Mouse (Mus musculus): ENCODE measurements around the gene Aunip. TPM values are rescaled to one million over a fixed set of nuclear protein-coding genes. Genes with fewer than 3 reads are reported as not detected.
A peak's percentile ranks its signal among the peaks of the same experiment; 100 is the strongest.

The Aunip gene
- under 1 TPM; 0.54 to 0.63 TPM for total RNA-seq (2021)
- long read RNA-seq, experiment 1, partial matches to known transcripts: 0 of 1 reads
- long read RNA-seq, experiment 1, other reads (novel, unspliced or antisense): 1 of 1 reads
- long read RNA-seq, experiment 2: 0 reads

GRCm38 (mm10) chr4:134510845-134511411, at the start of gene Aunip:
Gene Aunip (plus strand): TSS chr4:134510999.
- peak within 1 kb of the TSS; percentile 39 for H3K4me3 ChIP-seq
- no peak; the same call in 1 of the 2 replicates for TF ChIP-seq CTCF (IDR thresholded peaks at IDR 0.05)
- no peak within 1 kb of the TSS for H3K27ac ChIP-seq
- DNase-seq (ENCODE audit: extremely low spot score in 1 of 2, low spot score in 2 of 2): peak; percentile 82
- intact Hi-C loops (cut with DNase I): no loop called here

- DNase-seq (ENCODE audit: extremely low spot score in 1 of 2, low spot score in 2 of 2): no peak
- intact Hi-C loops (cut with DNase I): no loop called here
- no peak overlapping the region for H3K27ac ChIP-seq
- no peak for TF ChIP-seq CTCF (IDR thresholded peaks at IDR 0.05)
- H3K4me3 ChIP-seq: no peak overlapping the region
Measured at GRCm38 (mm10) chr4:134461252-134461651, 49.5 kb upstream of the Aunip start.

GRCm38 (mm10) chr4:134465789-134466188, 45.0 kb upstream of the Aunip start:
- peak overlapping the region; percentile 90 for H3K27ac ChIP-seq
- intact Hi-C loops (cut with DNase I): no loop called here
- TF ChIP-seq CTCF (IDR thresholded peaks at IDR 0.05): no peak
- H3K4me3 ChIP-seq: no peak overlapping the region
- no peak for DNase-seq (ENCODE audit: extremely low spot score in 1 of 2, low spot score in 2 of 2)

DNA sequence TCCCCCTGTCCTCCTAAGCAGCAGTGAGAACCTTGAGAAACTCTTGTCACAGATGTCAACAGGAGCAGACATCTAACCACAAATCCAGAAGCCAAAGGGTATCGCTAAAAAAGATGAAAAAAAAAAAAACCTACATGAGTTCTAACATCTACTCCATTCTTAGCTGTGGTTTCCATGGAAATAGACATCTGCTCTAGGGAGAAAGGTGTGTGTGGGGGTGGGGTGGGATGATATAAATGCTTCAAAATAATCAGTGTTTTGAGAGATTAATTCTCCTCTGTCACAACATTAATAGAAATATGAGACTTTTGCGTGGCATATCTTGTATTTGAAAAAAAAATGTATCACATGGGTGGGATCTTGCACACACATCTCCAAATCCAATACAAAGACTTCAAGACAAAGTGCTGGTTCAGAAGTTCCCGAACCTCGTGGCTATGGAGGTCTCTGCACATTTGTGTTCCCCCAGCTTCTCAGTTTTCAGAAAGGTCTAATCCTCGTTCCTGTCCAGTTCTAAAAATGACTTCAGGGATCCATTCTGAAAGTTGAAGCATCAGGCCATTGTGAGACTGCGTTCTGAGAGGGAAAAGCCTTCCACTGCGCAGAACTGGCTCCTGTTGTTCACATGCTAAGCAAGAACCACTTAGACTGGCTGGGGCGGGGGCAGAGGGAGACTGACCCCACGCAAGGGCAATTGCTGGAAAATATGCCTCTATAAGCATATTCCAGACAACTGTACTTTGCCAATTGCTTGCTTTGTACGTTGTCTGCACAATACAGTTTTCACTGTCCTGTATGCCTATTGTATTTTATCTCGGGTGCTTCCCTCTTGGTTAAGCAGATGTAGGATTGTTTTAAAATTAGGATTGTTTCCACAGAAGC, 44.2 kb upstream of the Aunip start:
- TF ChIP-seq CTCF (IDR thresholded peaks at IDR 0.05): no peak
- no peak overlapping the region for H3K4me3 ChIP-seq
- H3K27ac ChIP-seq: peak overlapping the region; percentile 90
- DNase-seq (ENCODE audit: extremely low spot score in 1 of 2, low spot score in 2 of 2): no peak
- intact Hi-C loops (cut with DNase I): no loop called here

DNA sequence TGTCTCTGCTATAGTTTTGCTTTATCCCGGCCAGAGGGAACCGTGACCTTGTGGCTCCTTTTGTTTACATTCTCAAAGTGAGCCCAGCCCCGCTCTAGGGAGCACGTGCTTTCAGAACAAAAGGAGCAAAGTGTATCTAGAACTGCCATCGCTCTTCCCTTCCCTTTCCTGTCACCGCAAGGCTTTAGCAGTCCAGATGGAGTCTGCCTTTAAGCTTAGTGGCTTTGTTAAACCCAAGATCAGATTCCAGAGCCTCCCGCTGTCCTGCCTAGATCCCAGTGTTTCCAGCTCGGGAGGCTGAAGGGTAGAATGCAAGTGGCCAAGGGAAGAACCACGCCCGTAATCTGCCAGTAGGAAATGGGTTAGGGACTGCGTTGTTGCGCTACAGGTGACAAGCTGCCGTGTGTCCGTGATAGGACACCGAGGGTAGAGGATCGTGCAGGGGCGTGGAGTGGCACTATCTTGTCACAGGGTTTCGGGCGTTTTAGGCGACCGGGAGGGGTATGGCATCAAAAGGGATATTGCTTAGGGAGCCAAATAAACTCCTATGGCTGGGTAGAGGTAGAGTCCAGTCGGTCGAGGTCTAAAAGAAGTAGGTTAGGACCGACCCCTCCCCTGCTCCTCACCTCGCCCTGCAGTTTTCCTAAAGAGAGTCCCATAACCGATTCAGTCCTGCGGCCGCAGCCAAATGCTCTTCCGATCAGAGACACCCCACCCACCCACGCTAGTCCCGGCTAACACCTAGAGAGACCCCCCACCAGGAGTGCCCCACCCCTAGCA, 43.2 kb upstream of the Aunip start:
- DNase-seq (ENCODE audit: extremely low spot score in 1 of 2, low spot score in 2 of 2): no peak
- intact Hi-C loops (cut with DNase I): loop anchor here (1.0 kb wide), 1 partner anchor 71 kb away; the partner anchor contains the start of gene Pafah2
- Histone ChIP-seq H3K27ac (peak overlapping the region; percentile 90), H3K4me3 (peak overlapping the region; percentile 69)
- no peak for TF ChIP-seq CTCF (IDR thresholded peaks at IDR 0.05)

- no peak for TF ChIP-seq CTCF (IDR thresholded peaks at IDR 0.05)
Measured at GRCm38 (mm10) chr4:134468215-134468575, 42.6 kb upstream of the Aunip start, which contains the start of gene Stmn1. Gene Stmn1 (plus strand): TSS chr4:134468320.

DNA sequence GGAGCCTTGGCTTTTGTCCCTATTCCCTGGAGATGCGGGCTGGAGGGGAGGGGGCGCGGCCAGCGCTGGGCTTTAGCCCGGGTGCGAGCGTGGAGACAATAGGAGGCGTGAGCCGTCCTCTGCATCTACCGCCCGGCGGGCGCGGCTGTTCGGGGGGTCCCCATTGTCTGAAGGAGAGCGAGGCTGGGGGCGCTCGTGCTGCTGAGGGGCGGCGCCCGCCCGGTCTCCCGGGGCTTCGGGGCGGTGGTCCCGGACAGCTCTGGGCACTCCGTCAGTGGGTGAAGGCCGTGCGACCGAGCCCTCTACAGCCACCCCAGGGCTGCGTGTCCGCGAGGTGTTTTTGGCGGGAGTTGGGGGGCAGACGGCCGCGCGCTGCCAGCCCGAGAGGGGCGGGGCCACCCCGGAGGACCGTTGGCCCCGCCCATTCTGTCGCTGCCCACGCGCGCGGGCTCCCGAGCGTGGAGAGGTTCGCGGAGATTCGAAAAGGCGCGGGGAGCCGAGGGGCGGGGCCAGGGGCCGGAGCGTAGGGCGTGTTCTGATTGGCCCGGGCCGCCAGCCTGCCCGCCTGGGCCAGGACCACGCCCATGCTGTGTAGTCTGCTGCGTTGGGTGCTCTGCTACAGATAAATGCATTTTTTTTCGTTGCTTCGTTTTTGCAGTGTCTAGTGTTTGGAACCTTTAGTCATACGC, 42.1 kb upstream of the Aunip start:
- TF ChIP-seq CTCF (IDR thresholded peaks at IDR 0.05): no peak
- peak overlapping the region; percentile 69 for H3K4me3 ChIP-seq
- intact Hi-C loops (cut with DNase I): loop anchor here (1.0 kb wide), 2 partner anchors 38 to 72 kb away; partner anchors contain the start of gene Pafah2
- peak overlapping the region; percentile 83 for H3K27ac ChIP-seq
- peak; percentile 93 to 95 for DNase-seq (ENCODE audit: extremely low spot score in 1 of 2, low spot score in 2 of 2)

More at GRCm38 (mm10) chr4:134468215-134468575, 42.6 kb upstream of the Aunip start, which contains the start of gene Stmn1:
- peak; percentile 93 to 96 for DNase-seq (ENCODE audit: extremely low spot score in 1 of 2, low spot score in 2 of 2)
- intact Hi-C loops (cut with DNase I): loop anchor here (1.0 kb wide), 1 partner anchor 72 kb away; the partner anchor contains the start of gene Pafah2
- Histone ChIP-seq H3K27ac (peak within 1 kb of the TSS; percentile 90), H3K4me3 (peak within 1 kb of the TSS; percentile 69)

DNA sequence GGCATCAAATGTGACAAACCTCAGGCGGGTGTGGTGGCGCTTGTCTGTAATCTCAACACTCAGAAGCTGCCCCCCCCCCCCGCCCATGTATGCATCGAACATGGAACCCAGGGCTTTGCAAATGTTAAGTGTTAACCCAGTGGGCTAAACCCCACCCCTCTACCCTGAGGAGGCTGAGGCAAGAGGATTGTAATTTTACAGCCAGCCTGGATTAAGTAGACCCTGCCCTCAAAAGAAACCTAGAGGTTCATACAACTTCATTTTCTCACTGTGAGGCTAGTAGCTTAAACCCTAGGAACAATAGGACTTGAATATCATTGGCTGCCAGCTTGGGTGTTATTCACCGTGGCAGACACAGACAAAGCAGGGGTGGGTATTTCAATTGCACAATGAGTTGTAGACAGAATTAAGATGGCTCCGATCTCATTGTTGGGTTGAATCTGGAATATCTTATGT, 41.4 kb upstream of the Aunip start:
- H3K4me3 ChIP-seq: peak overlapping the region; percentile 69
- H3K27ac ChIP-seq: peak overlapping the region; percentile 76
- no peak for DNase-seq (ENCODE audit: extremely low spot score in 1 of 2, low spot score in 2 of 2)
- intact Hi-C loops (cut with DNase I): loop anchor here (1.0 kb wide), 1 partner anchor 39 kb away; no protein-coding TSS in a partner anchor
- no peak for TF ChIP-seq CTCF (IDR thresholded peaks at IDR 0.05)

DNA sequence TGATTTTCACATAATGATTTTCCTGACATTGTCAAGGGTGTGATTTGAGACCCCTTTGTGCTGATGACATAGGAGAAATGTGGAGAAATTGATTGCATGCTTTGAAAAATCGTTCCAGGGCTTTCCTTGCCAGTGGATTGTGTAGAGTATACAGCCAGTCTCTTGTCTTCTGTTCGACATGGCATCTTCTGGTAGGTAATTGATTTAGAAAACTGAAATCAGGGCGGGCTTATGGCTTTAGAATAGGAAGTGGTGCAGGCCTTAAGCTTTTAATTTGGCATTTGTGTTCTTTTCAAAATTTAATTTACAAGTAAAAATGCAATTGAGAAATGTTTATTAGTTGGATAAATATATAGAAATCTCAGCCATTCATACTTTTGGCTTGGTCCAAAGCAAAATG, 40.8 kb upstream of the Aunip start:
- DNase-seq (ENCODE audit: extremely low spot score in 1 of 2, low spot score in 2 of 2): no peak
- TF ChIP-seq CTCF (IDR thresholded peaks at IDR 0.05): no peak
- H3K4me3 ChIP-seq: peak overlapping the region; percentile 69
- peak overlapping the region; percentile 76 for H3K27ac ChIP-seq
- intact Hi-C loops (cut with DNase I): loop anchor here (1.0 to 10.0 kb wide), 3 partner anchors 40 to 285 kb away; partner anchors contain the start of genes Cep85 and Pdik1l

DNA sequence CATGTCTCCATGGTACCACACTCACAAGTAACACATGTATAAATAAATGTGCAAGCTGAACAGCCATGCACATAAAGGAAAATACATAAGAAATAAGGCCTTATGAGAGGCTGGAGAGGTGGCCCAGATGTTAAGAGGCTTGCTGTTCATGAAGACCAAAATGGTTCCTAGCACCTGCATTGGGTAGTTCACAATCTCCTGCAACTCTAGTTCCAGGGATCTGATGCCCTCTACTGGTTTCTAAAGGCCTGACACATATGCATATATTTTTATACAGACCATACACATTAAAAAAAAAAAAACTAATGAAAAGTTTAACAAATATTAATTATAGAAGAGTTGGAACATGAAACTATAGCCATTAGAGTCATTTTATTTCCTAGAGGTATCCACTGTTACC, 39.3 kb upstream of the Aunip start:
- peak; percentile 49 for TF ChIP-seq CTCF (IDR thresholded peaks at IDR 0.05)
- H3K4me3 ChIP-seq: peak overlapping the region; percentile 69
- peak overlapping the region; percentile 76 for H3K27ac ChIP-seq
- DNase-seq (ENCODE audit: extremely low spot score in 1 of 2, low spot score in 2 of 2): no peak
- intact Hi-C loops (cut with DNase I): loop anchor here (5.0 to 10.0 kb wide), 2 partner anchors 184 to 287 kb away; partner anchors contain the start of genes Cep85 and Pdik1l

All from left cerebral cortex, adult 2 months (tissue).